Mouse (Mus musculus) stomach, embryonic 16.5 days (tissue): Measurements from ENCODE around the gene Fbxw8. TPM values are rescaled to one million over a fixed set of nuclear protein-coding genes. Genes with fewer than 3 reads are reported as not detected.

Experiments used
- ATAC-seq: fragments of 200-750 bp; cut with Nextera tagmentation; 2 replicates; pipeline ENCODE4 v1.8.0; 2017; ENCODE audit warnings: moderate number of reproducible peaks, moderate TSS enrichment; ENCODE audit not compliant: insufficient read depth, low FRiP score
- H3K27ac ChIP-seq: fragments of 300-500 bp; sonication (generic); 2 replicates; pipeline ENCODE4 v1.5.1; 2014; ENCODE audit warnings: low read length
- H3K27me3 ChIP-seq: fragments of 300-500 bp; sonication (generic); 2 replicates; pipeline ENCODE4 v1.6.1; 2014; ENCODE audit warnings: low read length, control low read depth, mixed read lengths; ENCODE audit not compliant: control insufficient read depth, insufficient read depth
- H3K36me3 ChIP-seq: fragments of 300-500 bp; sonication (generic); 2 replicates; pipeline ENCODE4 v1.6.1; 2014; ENCODE audit warnings: low read length; ENCODE audit not compliant: control insufficient read depth, insufficient read depth
- H3K4me1 ChIP-seq: fragments of 300-500 bp; sonication (generic); 2 replicates; pipeline ENCODE4 v1.6.1; 2014; ENCODE audit warnings: low read length, control low read depth, mixed read lengths; ENCODE audit not compliant: control insufficient read depth, insufficient read depth
- H3K4me2 ChIP-seq: fragments of 300-500 bp; sonication (generic); 2 replicates; pipeline ENCODE4 v1.6.1; 2014; ENCODE audit warnings: low read depth, low read length, mixed read lengths
- H3K4me3 ChIP-seq: fragments of 300-500 bp; sonication (generic); replicated peaks from 2 replicates; pipeline ENCODE4 v1.5.1; 2014; ENCODE audit warnings: mild to moderate bottlenecking, low read length
- H3K9ac ChIP-seq: fragments of 300-500 bp; sonication (generic); 2 replicates; pipeline ENCODE4 v1.6.1; 2014; ENCODE audit warnings: low read length
- H3K9me3 ChIP-seq: fragments of 300-500 bp; sonication (generic); replicated peaks from 2 replicates; pipeline ENCODE4 v1.6.1; 2016; ENCODE audit warnings: low read length, control low read depth; ENCODE audit not compliant: control insufficient read depth
- WGBS: fragments of 180-500 bp; shearing (Covaris S2); extraction: QIAGEN DNeasy Blood & Tissue Kit; methylation state at CpG from one replicate; pipeline ENCODE4 v1.1.7; 2014; 5-methylcytosine and 5-hydroxymethylcytosine counted together
- polyA plus RNA-seq: library from polyadenylated mRNA; unstranded; fragments of >200 nt; fragmentation: Nextera tagmentation; extraction: Ambion mirVana; gene quantifications from 2 replicates; pipeline ENCODE4 v1.2.1, GENCODE M21; 2015

Fbxw8 gene
- polyA plus RNA-seq, 1 experiment from 2014 or later, result 16.5 TPM

DNA sequence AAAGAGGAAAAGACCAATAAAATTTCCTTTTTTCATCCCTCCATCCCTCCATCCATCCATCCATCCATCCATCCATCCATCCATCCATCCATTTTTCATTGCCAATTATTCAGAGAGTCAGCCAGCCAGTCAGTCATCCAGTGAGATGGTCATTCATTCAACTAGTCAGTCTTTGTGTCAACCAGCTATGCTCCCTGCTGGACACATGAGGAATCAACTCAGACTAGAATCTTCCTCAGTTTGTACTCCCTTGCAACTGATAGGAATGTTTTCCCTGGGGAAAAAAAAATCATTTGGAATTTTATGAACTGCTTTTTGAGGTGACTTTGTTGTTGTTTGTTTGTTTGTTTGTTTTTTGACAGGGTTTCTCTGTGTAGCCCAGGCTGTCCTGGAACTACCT, 10.2 kb upstream of the Fbxw8 start:
- H3K9me3 ChIP-seq, result no peaks in the 10 kb centered on the region
- H3K4me2 ChIP-seq, result no peak overlapping the region
- no peak overlapping the region for H3K27ac ChIP-seq
- peaks cover 41% of the 10 kb centered on the region for H3K27me3 ChIP-seq
- peaks cover 5% of the 10 kb centered on the region; the same call in 1 of the 2 replicates for H3K4me1 ChIP-seq
- no peak overlapping the region for H3K4me3 ChIP-seq
- H3K9ac ChIP-seq, result no peak overlapping the region
- no peaks in the 10 kb centered on the region for H3K36me3 ChIP-seq
- ATAC-seq, result no peak

DNA sequence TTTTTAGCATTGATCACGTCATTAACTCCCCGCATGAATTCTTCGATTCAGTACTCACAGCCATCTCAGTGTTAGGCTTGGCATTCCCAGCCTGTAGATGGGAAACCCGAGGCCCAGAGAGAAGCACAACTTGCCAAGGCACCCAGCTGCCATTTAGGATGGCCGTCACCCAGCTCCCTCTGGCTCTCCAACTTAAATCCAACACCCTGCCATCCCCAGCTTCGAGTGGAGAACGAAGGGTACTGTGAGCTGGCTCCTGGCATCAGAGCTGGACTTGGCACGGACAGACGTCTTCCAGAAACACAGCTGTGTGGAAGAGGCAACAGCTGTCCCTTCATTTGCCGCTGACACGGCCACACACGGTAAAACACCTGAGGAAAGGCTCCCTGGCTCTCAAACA, 9.3 kb upstream of the Fbxw8 start, which contains the start of gene Hrk:
Hrk (plus strand) TSS at position 68 of the 400 bp plus-strand sequence.
- Histone ChIP-seq H3K4me2 (no peak within 1 kb of the TSS), H3K4me1 (0 out of 2 replicates have a peak, but pooled peaks cover under 1% of the 10 kb centered on the region), H3K27ac (no peak within 1 kb of the TSS), H3K9ac (no peak within 1 kb of the TSS), H3K27me3 (peaks cover 37% of the 10 kb centered on the region), H3K4me3 (no peak within 1 kb of the TSS), H3K9me3 (no peaks in the 10 kb centered on the region), H3K36me3 (no peaks in the 10 kb centered on the region)
- WGBS, result 65% methylated on average over 12 of the region's 12 CpGs
- ATAC-seq, result no peak

GRCm38 (mm10) chr5:118160691-118161090, 5.4 kb upstream of the Fbxw8 start:
- peaks cover 11% of the 10 kb centered on the region for H3K27me3 ChIP-seq

GRCm38 (mm10) chr5:118156976-118157375, 1.7 kb upstream of the Fbxw8 start:
- peaks cover 13% of the 10 kb centered on the region for H3K4me1 ChIP-seq
- WGBS, result 14% methylated on average over 4 of the region's 4 CpGs
- H3K27ac ChIP-seq, result no peak overlapping the region
- ATAC-seq, result peak; percentile 41; the same call in 1 of the 2 replicates
- H3K27me3 ChIP-seq, result peaks cover 9% of the 10 kb centered on the region; the same call in 1 of the 2 replicates
- no peaks in the 10 kb centered on the region for H3K9me3 ChIP-seq
- no peak overlapping the region for H3K4me2 ChIP-seq
- H3K4me3 ChIP-seq, result no peak overlapping the region
- no peaks in the 10 kb centered on the region for H3K36me3 ChIP-seq
- H3K9ac ChIP-seq, result no peak overlapping the region

More at GRCm38 (mm10) chr5:118160691-118161090, 5.4 kb upstream of the Fbxw8 start:
- no peak overlapping the region for H3K27ac ChIP-seq
- H3K36me3 ChIP-seq, result no peaks in the 10 kb centered on the region
- H3K9me3 ChIP-seq, result no peaks in the 10 kb centered on the region
- no peak for ATAC-seq
- H3K4me2 ChIP-seq, result no peak overlapping the region
- H3K4me1 ChIP-seq, result no peaks in the 10 kb centered on the region
- no peak overlapping the region for H3K4me3 ChIP-seq
- WGBS, result 34% methylated on average over 4 of the region's 4 CpGs
- no peak overlapping the region for H3K9ac ChIP-seq

GRCm38 (mm10) chr5:118155565-118155947, 292 bp upstream of the Fbxw8 start:
- peaks cover 2% of the 10 kb centered on the region; the same call in 1 of the 2 replicates for H3K27me3 ChIP-seq
- WGBS, result 19% methylated on average over 9 of the region's 9 CpGs
- H3K4me2 ChIP-seq, result peak overlapping the region; percentile 67
- no peaks in the 10 kb centered on the region; the same call in 1 of the 2 replicates for H3K36me3 ChIP-seq
- H3K4me1 ChIP-seq, result peaks cover 13% of the 10 kb centered on the region
- H3K27ac ChIP-seq, result no peak overlapping the region
- H3K9me3 ChIP-seq, result no peaks in the 10 kb centered on the region
- H3K4me3 ChIP-seq, result peak overlapping the region; percentile 96
- H3K9ac ChIP-seq, result peak overlapping the region; percentile 97
- no peak for ATAC-seq

- peaks cover 18% of the 10 kb centered on the region for H3K4me1 ChIP-seq
- no peak overlapping the region for H3K9ac ChIP-seq
- H3K36me3 ChIP-seq, result no peaks in the 10 kb centered on the region; the same call in 1 of the 2 replicates
- H3K9me3 ChIP-seq, result no peaks in the 10 kb centered on the region
- no peak overlapping the region for H3K4me3 ChIP-seq
- H3K27me3 ChIP-seq, result no peaks in the 10 kb centered on the region
- no peak overlapping the region for H3K27ac ChIP-seq
- 81% methylated on average over 3 of the region's 3 CpGs for WGBS
- H3K4me2 ChIP-seq, result no peak overlapping the region
- no peak for ATAC-seq
Observed at GRCm38 (mm10) chr5:118149711-118150110, 5.6 kb downstream of the Fbxw8 start.

GRCm38 (mm10) chr5:118147264-118147663, 8.0 kb downstream of the Fbxw8 start:
- H3K4me2 ChIP-seq, result no peak overlapping the region
- H3K27ac ChIP-seq, result no peak overlapping the region
- H3K27me3 ChIP-seq, result no peaks in the 10 kb centered on the region
- H3K4me1 ChIP-seq, result peaks cover 15% of the 10 kb centered on the region
- H3K9ac ChIP-seq, result no peak overlapping the region
- H3K9me3 ChIP-seq, result no peaks in the 10 kb centered on the region
- H3K4me3 ChIP-seq, result no peak overlapping the region
- WGBS, result 66% methylated on average over 10 of the region's 10 CpGs
- H3K36me3 ChIP-seq, result no peaks in the 10 kb centered on the region; the same call in 1 of the 2 replicates
- ATAC-seq, result no peak

DNA sequence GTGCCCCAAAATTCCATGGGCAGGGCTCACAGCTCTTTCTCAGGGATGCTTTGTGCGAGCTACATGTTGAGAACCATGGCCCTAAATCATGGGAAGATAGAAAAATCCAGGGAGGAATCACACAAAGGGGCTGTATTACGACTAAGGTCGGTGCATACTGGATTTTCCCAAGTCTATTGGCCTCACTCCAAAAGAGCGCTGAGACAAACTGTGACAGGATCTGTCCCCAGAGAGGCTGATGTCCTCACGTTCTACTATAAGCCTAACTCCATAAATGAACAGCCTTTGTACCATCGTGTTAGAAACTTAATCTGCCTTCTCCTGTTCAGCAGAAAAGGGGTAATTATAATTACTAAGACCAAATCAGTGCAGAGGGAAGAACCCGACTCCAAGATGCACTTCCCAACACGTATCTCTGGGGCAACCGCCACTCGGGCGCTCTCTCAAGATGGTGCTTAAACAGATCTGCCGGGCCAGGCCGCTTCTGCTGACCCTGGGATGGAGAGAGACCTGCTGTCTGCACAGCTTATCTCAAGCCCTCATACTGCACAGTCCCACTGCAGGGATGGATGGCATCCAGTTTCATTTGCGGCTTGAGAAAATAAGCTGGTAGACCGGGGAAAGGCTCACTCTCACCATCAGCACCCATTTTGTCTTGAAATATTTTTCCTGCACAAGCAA, 9.1 kb downstream of the Fbxw8 start:
- H3K4me3 ChIP-seq, result no peak overlapping the region
- H3K9ac ChIP-seq, result no peak overlapping the region
- H3K9me3 ChIP-seq, result no peaks in the 10 kb centered on the region
- H3K36me3 ChIP-seq, result peaks cover 7% of the 10 kb centered on the region
- no peak for ATAC-seq
- 76% methylated on average over 15 of the region's 15 CpGs for WGBS
- no peak overlapping the region for H3K27ac ChIP-seq
- no peaks in the 10 kb centered on the region for H3K27me3 ChIP-seq
- peaks cover 15% of the 10 kb centered on the region for H3K4me1 ChIP-seq
- H3K4me2 ChIP-seq, result no peak overlapping the region

DNA sequence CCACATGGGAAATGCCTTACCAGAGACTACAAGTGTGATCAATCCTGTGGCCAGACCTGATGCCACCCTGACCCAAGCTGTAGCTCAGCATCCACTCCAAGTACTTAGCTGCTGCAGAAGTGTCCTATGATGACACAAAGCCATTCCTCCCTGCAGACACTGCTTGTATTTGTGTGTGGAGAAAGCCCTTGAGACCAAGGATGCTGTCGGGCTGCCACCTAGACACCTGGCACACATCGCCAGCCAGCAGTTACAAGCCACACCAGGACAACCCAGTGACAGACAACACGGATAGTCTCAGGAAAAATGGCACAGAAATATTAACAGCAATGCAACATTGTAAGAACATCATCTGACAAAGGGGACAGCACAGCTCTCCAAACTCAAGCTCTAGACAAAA, 9.8 kb downstream of the Fbxw8 start:
- Histone ChIP-seq H3K4me2 (no peak overlapping the region), H3K9me3 (no peaks in the 10 kb centered on the region), H3K4me3 (no peak overlapping the region), H3K4me1 (peaks cover 15% of the 10 kb centered on the region), H3K27me3 (no peaks in the 10 kb centered on the region), H3K36me3 (peaks cover 7% of the 10 kb centered on the region; the same call in 1 of the 2 replicates), H3K9ac (no peak overlapping the region), H3K27ac (no peak overlapping the region)
- 92% methylated on average over 3 of the region's 3 CpGs for WGBS
- no peak for ATAC-seq
